Mouse (Mus musculus) MEL (cell line): ENCODE data around the gene Sult2b1. TPM values are rescaled to one million over a fixed set of nuclear protein-coding genes. Genes with fewer than 3 reads are reported as not detected.

Experiments used
- DNase-seq: peaks from one replicate; pipeline ENCODE4 v3.0.0; 2011; ENCODE audit warnings: low read depth, low spot score
- H3K27ac ChIP-seq: 2 replicates; pipeline ENCODE4 v1.5.1; 2012; ENCODE audit warnings: low read depth, mild to moderate bottlenecking, control low read depth, low read length, moderate library complexity; ENCODE audit not compliant: control insufficient read depth
- H3K27me3 ChIP-seq, 2 experiments: fragments of 150-350 bp in 1 of 2; sonication (generic) in 1 of 2; 2 replicates each; pipeline ENCODE4 v1.6.1; 2012; ENCODE audit warnings: low read length in 2 of 2, mild to moderate bottlenecking in 2 of 2, improper control_type of control experiment in 1 of 2, moderate library complexity in 1 of 2; ENCODE audit not compliant: insufficient read depth in 2 of 2, control insufficient read depth in 1 of 2
- H3K36me3 ChIP-seq, 2 experiments: 2 replicates each; pipeline ENCODE4 v1.6.1; 2012 to 2014; ENCODE audit warnings: low read length in 2 of 2, improper control_type of control experiment in 1 of 2, inconsistent platforms in 1 of 2, mild to moderate bottlenecking in 1 of 2; ENCODE audit not compliant: insufficient read depth in 2 of 2, control insufficient read depth in 1 of 2
- H3K4me1 ChIP-seq, 2 experiments: fragments of 150-350 bp in 1 of 2; sonication (generic) in 1 of 2; 2 replicates each; pipeline ENCODE4 v1.6.1; 2012; ENCODE audit warnings: low read length in 2 of 2, improper control_type of control experiment in 1 of 2, mild to moderate bottlenecking in 1 of 2; ENCODE audit not compliant: insufficient read depth in 2 of 2, control insufficient read depth in 1 of 2
- H3K4me3 ChIP-seq, 2 experiments: fragments of 150-350 bp in 1 of 2; sonication (generic) in 1 of 2; 2 replicates each; pipeline ENCODE4 v1.5.1; 2012; ENCODE audit warnings: low read depth in 2 of 2, low read length in 2 of 2, mild to moderate bottlenecking in 2 of 2, moderate library complexity in 2 of 2, control low read depth in 1 of 2, improper control_type of control experiment in 1 of 2; ENCODE audit not compliant: control insufficient read depth in 1 of 2, insufficient read depth in 1 of 2
- H3K79me2 ChIP-seq: 2 replicates; pipeline ENCODE4 v1.6.1; 2012; ENCODE audit warnings: mild to moderate bottlenecking, low read length, moderate library complexity; ENCODE audit not compliant: control insufficient read depth, poor library complexity, insufficient read depth
- H3K9ac ChIP-seq: 2 replicates; pipeline ENCODE4 v1.6.1; 2012; ENCODE audit warnings: low read depth, mild to moderate bottlenecking, control low read depth, low read length, moderate library complexity; ENCODE audit not compliant: control insufficient read depth, poor library complexity, severe bottlenecking
- H3K9me3 ChIP-seq: fragments of 150-350 bp; sonication (generic); replicated peaks from 2 replicates; pipeline ENCODE4 v1.6.1; 2012; ENCODE audit warnings: mild to moderate bottlenecking, low read length, improper control_type of control experiment, moderate library complexity; ENCODE audit not compliant: insufficient read depth
- CHD1 ChIP-seq: IDR thresholded peaks from 2 replicates; pipeline ENCODE4 v1.6.1; 2012; ENCODE audit warnings: low read depth, mild to moderate bottlenecking, inconsistent platforms, low read length, improper control_type of control experiment
- CHD2 ChIP-seq: IDR thresholded peaks from 2 replicates; pipeline ENCODE4 v1.6.1; 2011; ENCODE audit warnings: low read length, improper control_type of control experiment
- ELF1 ChIP-seq: IDR thresholded peaks from 2 replicates; pipeline ENCODE4 v1.6.1; 2014; ENCODE audit warnings: low read depth, mild to moderate bottlenecking, inconsistent platforms, low read length, improper control_type of control experiment, moderate library complexity
- ETS1 ChIP-seq: IDR thresholded peaks from 2 replicates; pipeline ENCODE4 v1.6.1; 2012; ENCODE audit warnings: low read depth, mild to moderate bottlenecking, inconsistent platforms, low read length, improper control_type of control experiment, moderate library complexity
- GABPA ChIP-seq: IDR thresholded peaks from 2 replicates; pipeline ENCODE4 v1.6.1; 2012; ENCODE audit warnings: low read depth, mild to moderate bottlenecking, inconsistent platforms, low read length, improper control_type of control experiment, moderate library complexity
- HCFC1 ChIP-seq: IDR thresholded peaks from 2 replicates; pipeline ENCODE4 v1.6.1; 2012; ENCODE audit warnings: low read depth, mild to moderate bottlenecking, inconsistent platforms, low read length, improper control_type of control experiment, moderate library complexity
- JUND ChIP-seq: IDR thresholded peaks from 2 replicates; pipeline ENCODE4 v1.6.1; 2011; ENCODE audit warnings: low read depth, mild to moderate bottlenecking, improper control_type of control experiment, low read length
- MAZ ChIP-seq: IDR thresholded peaks from 2 replicates; pipeline ENCODE4 v1.6.1; 2012; ENCODE audit warnings: low read depth, mild to moderate bottlenecking, inconsistent platforms, low read length, improper control_type of control experiment
- MEF2A ChIP-seq: IDR thresholded peaks from 2 replicates; pipeline ENCODE4 v1.6.1; 2014; ENCODE audit warnings: low read depth, mild to moderate bottlenecking, inconsistent platforms, low read length, improper control_type of control experiment; ENCODE audit not compliant: poor library complexity, insufficient replicate concordance, severe bottlenecking; ENCODE audit errors: extremely low read depth
- MYB ChIP-seq: IDR thresholded peaks from 2 replicates; pipeline ENCODE4 v1.6.1; 2011; ENCODE audit warnings: mild to moderate bottlenecking, low read depth, low read length, improper control_type of control experiment
- NRF1 ChIP-seq: IDR thresholded peaks from 2 replicates; pipeline ENCODE4 v1.6.1; 2014; ENCODE audit warnings: low read depth, mild to moderate bottlenecking, inconsistent platforms, low read length, improper control_type of control experiment, moderate library complexity; ENCODE audit not compliant: poor library complexity, insufficient read depth, severe bottlenecking
- POLR2AphosphoS5 ChIP-seq: IDR thresholded peaks from 2 replicates; pipeline ENCODE4 v1.6.1; 2012; ENCODE audit warnings: low read depth, borderline replicate concordance, mild to moderate bottlenecking, inconsistent platforms, low read length, moderate library complexity, mixed read lengths
- RAD21 ChIP-seq: IDR thresholded peaks from 2 replicates; pipeline ENCODE4 v1.6.1; 2011; ENCODE audit warnings: mild to moderate bottlenecking, low read depth, low read length, improper control_type of control experiment
- RCOR1 ChIP-seq: IDR thresholded peaks from 2 replicates; pipeline ENCODE4 v1.6.1; 2012; ENCODE audit warnings: low read depth, mild to moderate bottlenecking, inconsistent platforms, low read length, improper control_type of control experiment
- TBP ChIP-seq: IDR thresholded peaks from 2 replicates; pipeline ENCODE4 v1.8.0; 2011; ENCODE audit warnings: low read depth, low read length, improper control_type of control experiment
- TCF12 ChIP-seq: IDR thresholded peaks from 2 replicates; pipeline ENCODE4 v1.6.1; 2014; ENCODE audit warnings: low read depth, mild to moderate bottlenecking, inconsistent platforms, low read length, improper control_type of control experiment, moderate library complexity
- UBTF ChIP-seq: IDR thresholded peaks from 2 replicates; pipeline ENCODE4 v1.6.1; 2012; ENCODE audit warnings: low read depth, mild to moderate bottlenecking, inconsistent platforms, low read length, improper control_type of control experiment, moderate library complexity, borderline replicate concordance; ENCODE audit not compliant: insufficient read depth
- USF1 ChIP-seq: IDR thresholded peaks from 2 replicates; pipeline ENCODE4 v1.6.1; 2014; ENCODE audit warnings: low read depth, mild to moderate bottlenecking, inconsistent platforms, low read length, improper control_type of control experiment, moderate library complexity
- ZC3H11A ChIP-seq: IDR thresholded peaks from 2 replicates; pipeline ENCODE4 v1.6.1; 2012; ENCODE audit warnings: low read depth, mild to moderate bottlenecking, inconsistent platforms, low read length, improper control_type of control experiment
- ZKSCAN1 ChIP-seq: IDR thresholded peaks from 2 replicates; pipeline ENCODE4 v1.6.1; 2012; ENCODE audit warnings: low read depth, mild to moderate bottlenecking, inconsistent platforms, low read length, improper control_type of control experiment, moderate library complexity
- ZNF384 ChIP-seq: IDR thresholded peaks from 2 replicates; pipeline ENCODE4 v1.6.1; 2012; ENCODE audit warnings: low read depth, mild to moderate bottlenecking, inconsistent platforms, low read length, improper control_type of control experiment
- polyA plus RNA-seq, 2 experiments: library from polyadenylated mRNA; stranded (reverse) in 1 of 2; unstranded in 1 of 2; fragments of >175 nt in 1 of 2; fragments of >200 nt in 1 of 2; gene quantifications; 2 replicates each; pipeline versions ENCODE4 v1.2.1 to v1.2.4; 2012; ENCODE audit warnings: low replicate concordance in 2 of 2, low read depth in 1 of 2; ENCODE audit not compliant: insufficient read length in 2 of 2, insufficient read depth in 1 of 2, missing spikeins in 1 of 2
- total RNA-seq: library from RNA; depleted of rRNA; stranded (reverse); fragments of 300-350 nt; gene quantifications from 2 replicates; pipeline ENCODE4 v1.2.3, GENCODE M21; 2012

The Sult2b1 gene
- total and polyA plus RNA-seq, 3 experiments: 0.08 to 0.47 TPM; not detected in 1

DNA sequence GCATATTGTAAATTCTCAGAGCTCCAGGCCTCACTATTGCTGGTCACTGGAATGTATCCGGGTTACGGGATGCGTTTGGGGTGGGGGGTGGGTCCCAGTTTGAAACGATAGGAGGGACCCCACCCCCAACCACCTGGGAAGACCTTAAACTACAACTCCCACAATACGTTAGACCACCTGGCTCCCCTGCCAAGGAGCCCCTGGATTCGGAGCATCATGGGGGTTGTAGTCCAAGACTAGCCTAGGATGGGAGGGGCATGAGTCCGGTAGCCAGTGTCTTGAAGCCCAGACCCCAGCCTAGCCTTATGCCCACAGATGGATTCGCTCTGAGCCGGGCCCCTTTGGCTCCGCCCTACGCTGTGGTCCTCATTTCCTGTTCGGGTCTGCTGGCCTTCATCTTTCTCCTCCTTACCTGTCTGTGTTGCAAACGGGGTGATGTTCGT lies 1.7 kb upstream of the Sult2b1 start:
- no peak for DNase-seq
- H3K79me2 ChIP-seq: no peaks in the 10 kb centered on the region
- TF ChIP-seq USF1 (no peak), HCFC1 (peak; percentile 55; the same call in 1 of the 2 replicates)
- TF ChIP-seq, all 39 proteins: peak for 1
- Histone ChIP-seq H3K27ac (no peak overlapping the region), H3K27me3 (peaks cover 0 to 1% of the 10 kb centered on the region in 2 experiments; a peak in 2 of 4 replicates), H3K9me3 (no peaks in the 10 kb centered on the region), H3K36me3 (no peaks in the 10 kb centered on the region), H3K4me3 (no peak overlapping the region), H3K9ac (no peak overlapping the region), H3K4me1 (no peaks in the 10 kb centered on the region)

- H3K36me3 ChIP-seq: no peaks in the 10 kb centered on the region
- no peak for DNase-seq
- no peaks in the 10 kb centered on the region for H3K9me3 ChIP-seq
- TF ChIP-seq TCF12 (no peak), JUND (no peak), CHD1 (no peak), ZC3H11A (no peak), CHD2 (no peak), NRF1 (no peak), RCOR1 (no peak), UBTF (no peak), ZKSCAN1 (no peak), TBP (no peak), MYB (no peak), POLR2AphosphoS5 (no peak), ELF1 (no peak), GABPA (no peak), ZNF384 (no peak), MEF2A (no peak), ETS1 (no peak), MAZ (no peak), RAD21 (no peak)
- TF ChIP-seq, all 39 proteins: peak for 0
- Histone ChIP-seq H3K4me1 (no peaks in the 10 kb centered on the region), H3K27ac (no peak overlapping the region), H3K27me3 (peaks cover 0 to 1% of the 10 kb centered on the region in 2 experiments; a peak in 2 of 4 replicates), H3K4me3 (no peak overlapping the region), H3K9ac (no peak overlapping the region), H3K79me2 (no peaks in the 10 kb centered on the region)
Measured at GRCm38 (mm10) chr7:45785388-45786135, 1.1 kb upstream of the Sult2b1 start.
